Mouse (Mus musculus): Measurements from ENCODE around the gene Afmid. TPM values are rescaled to one million over a fixed set of nuclear protein-coding genes. Genes with fewer than 3 reads are reported as not detected.
A peak's percentile ranks its signal among the peaks of the same experiment; 100 is the strongest.
"Not testable (repeated sequence)": the region's sequence is repeated elsewhere in the genome, so short reads cannot be mapped to it uniquely, and the experiment has no call there.

Gene Afmid
- total RNA-seq, 4 experiments from 2014 or later = 4.0 to 5.4 (median 4.2) TPM

GRCm38 (mm10) chr11:117824060-117824969 is 1.4 kb upstream of the Afmid start:
- peak; percentile 61 to 85 for DNase-seq (ENCODE audit: low spot score in 2 of 2)

GRCm38 (mm10) chr11:117826164-117826563 is 440 bp downstream of the Afmid start:
- DNase-seq (ENCODE audit: low spot score in 2 of 2) = no peak

GRCm38 (mm10) chr11:117826916-117827315 is 1.2 kb downstream of the Afmid start:
- no peak for DNase-seq (ENCODE audit: low spot score in 2 of 2)

DNA sequence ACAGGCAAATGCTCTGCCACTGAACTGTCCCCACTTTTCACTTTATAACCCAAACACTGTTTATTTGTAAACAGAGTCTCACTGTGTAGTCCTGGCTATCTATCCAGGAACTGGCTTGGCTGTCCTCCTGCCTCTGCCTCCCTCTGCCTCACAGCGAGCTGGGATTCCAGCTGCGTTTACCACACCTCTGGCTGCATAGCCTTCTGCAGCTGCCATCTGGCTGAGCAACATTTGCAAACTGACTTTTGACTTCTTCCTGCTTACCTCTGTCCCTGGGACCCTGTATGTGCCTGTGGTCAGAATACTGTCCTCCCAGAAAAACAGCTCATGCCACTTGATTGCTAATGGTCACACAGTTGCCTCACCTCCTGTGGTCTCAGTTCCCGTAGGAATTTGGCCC is 1.7 kb downstream of the Afmid start:
- no peak for DNase-seq (ENCODE audit: low spot score in 2 of 2)

- no peak for DNase-seq (ENCODE audit: low spot score in 2 of 2)
Observed at GRCm38 (mm10) chr11:117828149-117828887, 2.6 kb downstream of the Afmid start.

GRCm38 (mm10) chr11:117828888-117829604 is 3.3 kb downstream of the Afmid start:
- DNase-seq (ENCODE audit: low spot score in 2 of 2) = no peak

DNA sequence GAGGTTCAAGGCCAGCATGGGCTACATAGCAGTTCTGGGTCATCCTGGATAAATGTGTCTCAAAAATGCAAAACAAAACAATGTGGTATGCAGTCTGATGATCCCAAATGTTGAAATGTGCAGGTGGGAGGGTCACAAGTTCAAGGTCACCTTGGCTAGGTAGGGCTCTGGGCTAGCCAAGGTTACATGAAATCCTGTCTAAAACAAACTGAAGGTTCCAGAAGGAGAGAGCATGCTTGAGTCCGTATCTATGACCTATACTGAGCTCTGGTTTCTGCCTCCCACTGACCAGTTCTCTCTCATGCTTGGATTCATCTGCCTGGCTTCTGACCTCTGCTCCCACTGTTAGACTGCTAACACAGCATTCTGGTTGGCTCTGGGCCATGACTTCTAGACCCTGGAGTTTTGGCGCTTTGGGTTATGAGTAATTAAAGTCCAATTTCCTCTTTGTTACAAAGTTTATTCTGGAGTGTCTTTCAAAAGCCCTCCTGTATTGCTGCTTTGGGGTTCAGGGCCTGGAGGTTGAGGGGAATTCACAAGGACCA is 4.0 kb downstream of the Afmid start:
- no peak for DNase-seq (ENCODE audit: low spot score in 2 of 2)

DNA sequence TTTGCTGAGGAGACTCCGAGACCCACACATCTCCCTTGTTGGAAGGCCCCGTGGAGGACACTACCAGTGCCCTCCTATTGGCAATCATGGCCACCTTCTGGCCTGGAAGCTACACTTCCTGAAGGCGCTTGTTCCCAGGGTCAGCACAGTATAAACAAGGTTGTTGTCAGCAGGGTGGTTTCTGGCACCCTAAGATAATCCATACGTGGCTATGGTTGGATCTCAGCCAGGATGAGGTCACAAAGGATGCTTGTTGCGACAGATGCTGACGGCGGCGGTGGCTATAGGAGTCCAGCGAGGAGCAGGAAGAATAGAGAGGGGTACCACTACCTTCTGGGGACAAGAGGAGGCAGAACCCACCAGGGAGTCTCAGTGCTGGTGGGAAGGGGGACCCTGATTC is 4.7 kb downstream of the Afmid start:
- no peak for DNase-seq (ENCODE audit: low spot score in 2 of 2)

DNA sequence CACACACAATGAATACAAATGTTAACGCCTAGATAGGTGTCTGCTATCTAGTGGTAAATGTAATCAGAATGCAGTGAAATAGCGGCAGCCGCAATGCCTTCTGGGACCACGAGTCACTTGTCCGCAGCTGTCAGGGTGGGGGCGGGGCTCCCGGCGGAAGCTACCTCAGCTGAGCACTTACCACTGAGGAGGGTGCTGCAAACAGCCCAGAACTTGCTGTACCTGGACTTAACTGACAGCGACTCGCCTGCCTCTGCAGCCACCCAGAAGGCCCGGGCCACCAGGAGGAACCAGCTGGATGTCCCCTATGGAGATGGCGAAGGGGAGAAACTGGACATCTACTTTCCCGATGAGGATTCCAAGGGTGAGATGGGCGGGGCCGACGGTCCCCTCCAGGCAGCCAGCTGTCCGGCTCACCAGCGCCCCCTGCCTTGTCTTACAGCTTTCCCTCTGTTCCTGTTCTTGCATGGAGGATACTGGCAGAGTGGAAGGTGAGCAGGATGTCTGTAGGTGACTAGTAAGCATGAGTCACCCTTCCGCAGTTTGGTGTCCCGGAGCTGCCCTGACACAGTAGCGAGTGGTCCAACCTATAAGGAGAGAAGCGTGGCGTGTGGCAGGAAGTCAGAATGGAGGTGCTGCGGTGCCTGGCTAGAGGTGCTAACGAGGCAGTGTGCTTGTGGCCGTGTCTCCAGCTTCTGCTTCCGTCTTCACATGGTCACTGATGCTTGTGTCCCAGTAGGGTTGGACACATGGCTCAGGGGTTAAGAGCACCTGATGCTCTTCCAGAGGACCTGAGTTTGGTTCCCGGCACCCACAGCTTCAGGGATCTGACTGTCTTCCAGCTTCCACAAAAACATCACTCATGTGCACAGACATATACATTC is 6.6 kb downstream of the Afmid start:
- peak; percentile 45 to 73 for DNase-seq (ENCODE audit: low spot score in 2 of 2)

DNA sequence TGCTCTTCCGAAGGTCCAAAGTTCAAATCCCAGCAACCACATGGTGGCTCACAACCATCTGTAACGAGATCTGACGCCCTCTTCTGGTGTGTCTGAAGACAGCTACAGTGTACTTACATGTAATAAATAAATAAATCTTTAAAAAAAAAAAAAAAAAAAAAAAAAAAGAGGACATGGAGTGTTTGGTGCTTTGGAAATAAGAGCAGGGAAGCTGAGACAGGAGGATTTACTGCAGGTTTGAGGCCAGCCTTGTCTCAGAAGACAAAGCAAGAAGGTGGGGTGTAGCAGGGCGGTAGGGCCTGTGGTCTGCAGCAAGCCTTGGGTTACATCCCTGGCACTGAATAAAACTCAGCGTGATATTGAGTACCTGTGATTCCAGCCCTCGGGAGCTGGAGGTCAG is 7.8 kb downstream of the Afmid start:
- DNase-seq (ENCODE audit: low spot score in 2 of 2) = not testable (repeated sequence)

- no peak for DNase-seq (ENCODE audit: low spot score in 2 of 2)
Observed at GRCm38 (mm10) chr11:117834086-117834485, 8.4 kb downstream of the Afmid start.

DNA sequence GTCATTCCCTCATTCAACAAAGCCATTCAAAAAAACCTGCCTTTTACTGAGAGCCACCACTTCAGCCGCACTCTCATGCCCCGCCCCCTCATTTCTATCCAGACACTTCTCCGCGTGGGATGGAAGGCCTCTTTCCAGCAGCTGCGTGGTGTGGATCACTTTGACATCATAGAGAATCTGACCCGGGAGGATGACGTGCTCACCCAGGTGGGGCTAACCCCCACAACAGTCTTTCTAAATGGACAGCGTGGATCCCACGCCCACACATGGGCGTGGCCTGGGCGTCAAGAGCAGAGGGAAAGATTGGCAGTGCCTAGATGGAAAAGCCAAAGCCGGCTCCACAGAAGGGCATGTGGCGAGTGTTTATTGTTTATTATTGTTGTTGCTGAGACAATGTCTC is 10.6 kb downstream of the Afmid start:
- DNase-seq (ENCODE audit: low spot score in 2 of 2) = peak; percentile 40

GRCm38 (mm10) chr11:117838572-117838971 is 12.8 kb downstream of the Afmid start:
- DNase-seq (ENCODE audit: low spot score in 2 of 2) = no peak

DNA sequence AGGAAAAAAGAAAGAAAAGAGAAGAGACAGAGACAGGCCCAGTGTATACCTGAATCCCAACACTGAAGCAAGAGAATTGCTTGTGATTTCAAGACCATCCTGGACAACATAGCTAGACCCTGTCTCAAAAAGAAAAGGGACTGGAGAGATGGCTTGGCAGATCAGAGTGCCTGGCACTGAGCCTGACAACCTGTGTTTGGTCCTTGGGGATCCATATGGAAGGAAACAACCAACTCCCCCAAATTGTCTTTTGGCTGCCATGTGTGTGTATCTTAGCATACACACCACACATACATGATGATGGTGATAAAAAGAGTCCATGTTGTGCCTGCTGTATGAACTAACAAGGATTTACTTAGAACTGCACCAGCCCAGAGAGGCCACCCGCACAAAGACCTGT is 13.3 kb downstream of the Afmid start:
- no peak for DNase-seq (ENCODE audit: low spot score in 2 of 2)

DNA sequence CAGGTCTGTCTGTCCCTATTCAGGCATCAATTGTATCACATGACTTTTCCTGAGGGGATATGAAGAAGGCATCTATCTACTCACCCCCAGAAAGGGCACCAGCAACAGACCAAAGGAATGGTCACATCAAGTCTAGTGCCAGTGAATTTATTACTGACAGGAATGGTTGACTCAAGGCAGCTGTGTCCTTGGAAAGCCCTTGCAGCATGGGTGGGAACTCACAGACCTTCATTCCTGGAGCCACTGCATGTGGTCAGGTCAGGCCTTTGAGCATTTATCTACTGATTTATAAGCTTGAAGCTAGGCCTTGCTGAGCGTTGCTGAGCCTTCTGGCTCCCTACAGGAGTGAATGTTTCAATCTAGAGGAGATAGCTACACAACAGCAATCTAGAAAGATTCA is 15.2 kb downstream of the Afmid start:
- no peak for DNase-seq (ENCODE audit: low spot score in 2 of 2)

- no peak for DNase-seq (ENCODE audit: low spot score in 2 of 2)
Observed at GRCm38 (mm10) chr11:117843434-117843833, 17.7 kb downstream of the Afmid start.

- no peak for DNase-seq (ENCODE audit: low spot score in 2 of 2)
Observed at GRCm38 (mm10) chr11:117844997-117845396, 19.3 kb downstream of the Afmid start.

- DNase-seq (ENCODE audit: low spot score in 2 of 2) = no peak
Observed at GRCm38 (mm10) chr11:117845651-117846050, 19.9 kb downstream of the Afmid start.

GRCm38 (mm10) chr11:117846640-117847039 is 20.9 kb downstream of the Afmid start:
- no peak for DNase-seq (ENCODE audit: low spot score in 2 of 2)

DNA sequence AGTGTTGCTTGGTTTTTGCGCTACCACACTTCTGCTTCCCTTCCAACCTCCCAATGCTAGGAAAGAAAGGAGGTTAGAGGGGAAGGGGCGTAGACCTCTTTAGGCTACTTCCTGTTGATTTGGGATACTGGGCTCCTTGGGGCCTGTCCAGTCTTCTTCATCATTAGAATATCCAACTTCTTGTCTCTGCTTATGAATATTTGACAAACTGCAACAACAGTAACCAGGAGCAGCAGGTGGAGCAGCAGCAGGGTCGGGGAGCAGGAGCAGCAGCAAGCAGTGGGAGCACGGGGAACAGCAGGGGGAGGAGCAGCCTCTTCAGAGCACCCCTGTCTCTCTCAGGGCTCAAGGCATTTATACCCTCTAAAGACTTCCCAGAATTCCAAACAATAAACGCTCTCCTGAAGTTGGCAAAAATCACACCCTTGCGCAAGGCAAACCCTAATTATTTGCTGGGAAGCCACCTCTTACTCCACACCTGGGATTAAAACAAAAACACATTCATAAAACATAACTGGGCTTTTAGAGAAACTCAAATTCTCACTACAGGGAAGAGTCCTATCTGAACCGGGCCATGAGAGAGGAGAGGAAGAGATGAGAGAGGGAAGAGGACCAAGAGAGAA is 22.0 kb downstream of the Afmid start:
- no peak for DNase-seq (ENCODE audit: low spot score in 2 of 2)
